Mouse (Mus musculus): ENCODE data around the gene Lce1c.

Gene Lce1c

GRCm38 (mm10) chr3:92678947-92679346 lies at the start of gene Lce1c:
Gene Lce1c, plus strand, starts transcription at chr3:92679247.
- no peak for DNase-seq

GRCm38 (mm10) chr3:92637745-92638652 lies 41.0 kb upstream of the Lce1c start:
- DNase-seq = no peak

GRCm38 (mm10) chr3:92638653-92638991 lies 40.4 kb upstream of the Lce1c start:
- no peak for DNase-seq

- DNase-seq = no peak
Observed at GRCm38 (mm10) chr3:92639854-92640253, 39.2 kb upstream of the Lce1c start.

- DNase-seq = no peak
Observed at GRCm38 (mm10) chr3:92648207-92648606, 30.8 kb upstream of the Lce1c start, which contains the start of gene Lce1a1. Gene Lce1a1, minus strand, starts transcription at chr3:92648307.

- no peak for DNase-seq
Observed at GRCm38 (mm10) chr3:92656826-92657225, 22.2 kb upstream of the Lce1c start, which contains the start of gene Lce1b. Gene Lce1b, minus strand, starts transcription at chr3:92656926.

- DNase-seq = no peak
Observed at GRCm38 (mm10) chr3:92670215-92670614, 8.8 kb upstream of the Lce1c start, which contains the start of gene Lce1a2. Gene Lce1a2, minus strand, starts transcription at chr3:92670315.

GRCm38 (mm10) chr3:92687110-92687509 lies 8.1 kb downstream of the Lce1c start, which contains the start of gene Lce1d:
Gene Lce1d, minus strand, starts transcription at chr3:92687210.
- DNase-seq = no peak

GRCm38 (mm10) chr3:92689154-92689553 lies 10.1 kb downstream of the Lce1c start:
- peak; percentile 6 for DNase-seq

GRCm38 (mm10) chr3:92691688-92692087 lies 12.6 kb downstream of the Lce1c start:
- DNase-seq = no peak

- DNase-seq = no peak
Observed at GRCm38 (mm10) chr3:92694613-92695012, 15.6 kb downstream of the Lce1c start.

GRCm38 (mm10) chr3:92708974-92709373 lies 29.9 kb downstream of the Lce1c start, which contains the start of gene Lce1e:
Gene Lce1e, minus strand, starts transcription at chr3:92709074.
- DNase-seq = no peak

- no peak for DNase-seq
Observed at GRCm38 (mm10) chr3:92715122-92715521, 36.1 kb downstream of the Lce1c start.

- no peak for DNase-seq
Observed at GRCm38 (mm10) chr3:92720250-92720649, 41.2 kb downstream of the Lce1c start, which contains the start of gene Lce1f. Gene Lce1f, minus strand, starts transcription at chr3:92720350.

GRCm38 (mm10) chr3:92722631-92723030 lies 43.6 kb downstream of the Lce1c start:
- no peak for DNase-seq

All from right cerebral cortex, postnatal 14 days (tissue).